Mouse (Mus musculus) forebrain, embryonic 15.5 days (tissue): ENCODE measurements around the gene Unc45a. TPM values are rescaled to one million over a fixed set of nuclear protein-coding genes. Genes with fewer than 3 reads are reported as not detected.
A peak's percentile ranks its signal among the peaks of the same experiment; 100 is the strongest.

Experiments used
- ATAC-seq: fragments of 200-750 bp; cut with Nextera tagmentation; replicated peaks from 2 replicates; pipeline ENCODE4 v1.8.0; 2017; ENCODE audit warnings: mild to moderate bottlenecking, moderate TSS enrichment, moderate library complexity
- H3K27ac ChIP-seq: fragments of 300-500 bp; sonication (generic); replicated peaks from 2 replicates; pipeline ENCODE4 v1.5.1; 2015; ENCODE audit warnings: mild to moderate bottlenecking, inconsistent platforms
- H3K27me3 ChIP-seq: fragments of 300-500 bp; sonication (generic); 2 replicates; pipeline ENCODE4 v1.6.1; 2015; ENCODE audit warnings: inconsistent platforms
- H3K36me3 ChIP-seq: fragments of 300-500 bp; sonication (generic); 2 replicates; pipeline ENCODE4 v1.6.1; 2015; ENCODE audit warnings: mild to moderate bottlenecking, inconsistent platforms
- H3K4me1 ChIP-seq: fragments of 300-500 bp; sonication (generic); 2 replicates; pipeline ENCODE4 v1.6.1; 2015; ENCODE audit warnings: inconsistent platforms
- H3K4me2 ChIP-seq: fragments of 300-500 bp; sonication (generic); replicated peaks from 2 replicates; pipeline ENCODE4 v1.6.1; 2015; ENCODE audit warnings: mild to moderate bottlenecking, inconsistent platforms
- H3K4me3 ChIP-seq: fragments of 300-500 bp; sonication (generic); 2 replicates; pipeline ENCODE4 v1.5.1; 2015; ENCODE audit warnings: mild to moderate bottlenecking, inconsistent platforms
- H3K9ac ChIP-seq: fragments of 300-500 bp; sonication (generic); replicated peaks from 2 replicates; pipeline ENCODE4 v1.6.1; 2015; ENCODE audit warnings: mild to moderate bottlenecking, inconsistent platforms
- H3K9me3 ChIP-seq: fragments of 300-500 bp; sonication (generic); 2 replicates; pipeline ENCODE4 v1.6.1; 2016; ENCODE audit warnings: inconsistent platforms
- WGBS: fragments of 180-500 bp; shearing (Covaris S2); methylation state at CpG from one replicate; pipeline ENCODE4 v1.1.7; 2015; ENCODE audit warnings: mixed read lengths; 5-methylcytosine and 5-hydroxymethylcytosine counted together
- polyA plus RNA-seq: library from polyadenylated mRNA; unstranded; fragments of >200 nt; fragmentation: Nextera tagmentation; extraction: Ambion mirVana; gene quantifications from 2 replicates; pipeline ENCODE4 v1.2.1, GENCODE M21; 2015

Unc45a gene
- polyA plus RNA-seq, 1 experiment from 2014 or later, result 48.2 TPM

- Histone ChIP-seq H3K4me3 (peak within 1 kb of the TSS; percentile 67), H3K4me1 (peaks cover 26% of the 10 kb centered on the region), H3K4me2 (peak within 1 kb of the TSS; percentile 96), H3K27me3 (no peaks in the 10 kb centered on the region), H3K36me3 (peaks cover 20% of the 10 kb centered on the region), H3K9me3 (no peaks in the 10 kb centered on the region), H3K9ac (peak within 1 kb of the TSS; percentile 65), H3K27ac (peak within 1 kb of the TSS; percentile 72)
- peak; percentile 99 for ATAC-seq
- WGBS, result under 1% methylated on average over 52 of the region's 52 CpGs
These were observed 46.6 kb downstream of the Unc45a start, which contains the start of gene Prc1 for GRCm38 (mm10) chr7:80294062-80294763. Prc1 (plus strand) TSS chr7:80294450.

DNA sequence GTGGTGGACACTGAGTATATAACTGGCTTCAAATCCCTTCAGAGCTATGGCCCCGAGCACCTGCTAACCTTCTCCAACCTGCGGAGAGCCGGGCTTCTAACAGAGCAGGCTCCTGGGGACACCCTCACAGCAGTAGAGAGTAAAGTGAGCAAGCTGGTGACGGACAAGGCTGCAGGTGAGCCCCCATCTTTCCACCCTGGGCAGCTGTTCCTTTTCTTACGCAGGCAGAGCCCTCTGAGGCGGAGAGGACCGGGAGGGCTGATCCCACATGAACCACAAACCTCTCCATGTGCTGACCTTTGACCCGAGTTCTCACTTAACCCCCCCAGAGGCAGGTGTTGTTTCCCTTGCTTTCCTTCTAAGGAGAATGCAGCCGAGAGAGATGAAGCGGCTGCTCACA lies 53.1 kb downstream of the Unc45a start:
- ATAC-seq, result no peak
- no peaks in the 10 kb centered on the region for H3K9me3 ChIP-seq
- H3K4me1 ChIP-seq, result no peaks in the 10 kb centered on the region
- H3K9ac ChIP-seq, result no peak overlapping the region
- H3K4me2 ChIP-seq, result no peak overlapping the region
- no peaks in the 10 kb centered on the region for H3K27me3 ChIP-seq
- 84% methylated on average over 10 of the region's 10 CpGs for WGBS
- no peak overlapping the region for H3K27ac ChIP-seq
- no peak overlapping the region for H3K4me3 ChIP-seq
- H3K36me3 ChIP-seq, result peaks cover 83% of the 10 kb centered on the region

GRCm38 (mm10) chr7:80285725-80286124 lies 55.1 kb downstream of the Unc45a start:
- no peaks in the 10 kb centered on the region for H3K4me1 ChIP-seq
- no peak overlapping the region for H3K27ac ChIP-seq
- no peaks in the 10 kb centered on the region for H3K9me3 ChIP-seq
- no peak overlapping the region for H3K4me2 ChIP-seq
- H3K9ac ChIP-seq, result no peak overlapping the region
- no peaks in the 10 kb centered on the region for H3K27me3 ChIP-seq
- ATAC-seq, result no peak
- 95% methylated on average over 6 of the region's 6 CpGs for WGBS
- peaks cover 75% of the 10 kb centered on the region for H3K36me3 ChIP-seq
- no peak overlapping the region for H3K4me3 ChIP-seq

GRCm38 (mm10) chr7:80284391-80284790 lies 56.4 kb downstream of the Unc45a start:
- H3K27ac ChIP-seq, result no peak overlapping the region
- H3K9ac ChIP-seq, result no peak overlapping the region
- no peaks in the 10 kb centered on the region for H3K27me3 ChIP-seq
- no peak overlapping the region for H3K4me2 ChIP-seq
- no peaks in the 10 kb centered on the region for H3K9me3 ChIP-seq
- no peak for ATAC-seq
- H3K4me3 ChIP-seq, result no peak overlapping the region
- peaks cover 78% of the 10 kb centered on the region for H3K36me3 ChIP-seq
- no peaks in the 10 kb centered on the region for H3K4me1 ChIP-seq
- WGBS, result 92% methylated on average over 5 of the region's 5 CpGs

- no peaks in the 10 kb centered on the region for H3K27me3 ChIP-seq
- H3K36me3 ChIP-seq, result peaks cover 79% of the 10 kb centered on the region
- no peak overlapping the region for H3K9ac ChIP-seq
- no peaks in the 10 kb centered on the region for H3K9me3 ChIP-seq
- 95% methylated on average over 3 of the region's 3 CpGs for WGBS
- H3K4me2 ChIP-seq, result no peak overlapping the region
- no peak for ATAC-seq
- H3K4me1 ChIP-seq, result no peaks in the 10 kb centered on the region
- H3K27ac ChIP-seq, result no peak overlapping the region
- H3K4me3 ChIP-seq, result no peak overlapping the region
These were observed 57.4 kb downstream of the Unc45a start for GRCm38 (mm10) chr7:80283226-80283918.

DNA sequence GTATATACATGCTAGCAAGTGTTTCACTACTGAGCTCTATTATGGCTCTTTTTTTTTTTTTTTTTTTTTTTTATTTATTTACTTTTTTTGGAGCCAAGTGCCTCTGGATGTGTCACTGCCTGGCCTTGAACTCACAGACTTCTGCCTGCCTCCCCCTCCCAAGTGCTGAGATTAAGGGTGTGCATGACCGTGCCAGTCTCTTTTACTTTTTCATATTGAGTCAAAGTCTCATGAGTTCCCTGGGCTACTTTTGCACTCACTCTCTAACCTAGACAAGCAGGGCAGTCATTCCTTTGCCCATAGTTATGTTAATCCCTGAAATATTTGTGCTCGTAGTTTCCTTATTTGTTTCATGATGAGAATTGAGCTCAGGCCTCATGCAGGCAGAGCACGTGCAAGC lies 59.2 kb downstream of the Unc45a start:
- no peak overlapping the region for H3K9ac ChIP-seq
- no peaks in the 10 kb centered on the region for H3K4me1 ChIP-seq
- 85% methylated on average over 3 of the region's 3 CpGs for WGBS
- H3K27ac ChIP-seq, result no peak overlapping the region
- H3K9me3 ChIP-seq, result no peaks in the 10 kb centered on the region
- no peak overlapping the region for H3K4me3 ChIP-seq
- no peaks in the 10 kb centered on the region for H3K27me3 ChIP-seq
- H3K4me2 ChIP-seq, result no peak overlapping the region
- no peak for ATAC-seq
- peaks cover 78% of the 10 kb centered on the region for H3K36me3 ChIP-seq

DNA sequence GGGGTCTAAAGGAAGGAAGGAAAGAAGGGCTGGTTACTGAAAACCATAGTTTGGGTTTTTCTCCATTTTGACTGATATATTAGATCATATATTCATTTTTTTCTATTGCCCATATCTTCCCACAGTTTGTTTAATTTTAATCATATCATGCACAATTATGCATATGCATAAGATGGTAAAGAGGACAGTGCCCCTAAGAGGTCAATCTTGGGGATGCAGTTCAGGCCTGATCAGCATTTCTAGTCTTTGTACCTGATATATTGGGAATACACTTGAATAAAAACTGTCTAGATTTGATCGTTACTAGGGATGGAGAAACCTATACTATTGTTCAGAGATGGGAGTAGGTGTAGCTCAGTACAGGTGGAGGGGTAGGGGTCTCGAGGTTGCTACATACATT lies 59.8 kb downstream of the Unc45a start:
- no peaks in the 10 kb centered on the region for H3K4me1 ChIP-seq
- no peak overlapping the region for H3K9ac ChIP-seq
- no peak overlapping the region for H3K27ac ChIP-seq
- no peak for ATAC-seq
- H3K9me3 ChIP-seq, result no peaks in the 10 kb centered on the region
- no peak overlapping the region for H3K4me3 ChIP-seq
- H3K4me2 ChIP-seq, result no peak overlapping the region
- H3K27me3 ChIP-seq, result no peaks in the 10 kb centered on the region
- peaks cover 78% of the 10 kb centered on the region for H3K36me3 ChIP-seq
- 94% methylated on average over 2 of the region's 2 CpGs for WGBS

DNA sequence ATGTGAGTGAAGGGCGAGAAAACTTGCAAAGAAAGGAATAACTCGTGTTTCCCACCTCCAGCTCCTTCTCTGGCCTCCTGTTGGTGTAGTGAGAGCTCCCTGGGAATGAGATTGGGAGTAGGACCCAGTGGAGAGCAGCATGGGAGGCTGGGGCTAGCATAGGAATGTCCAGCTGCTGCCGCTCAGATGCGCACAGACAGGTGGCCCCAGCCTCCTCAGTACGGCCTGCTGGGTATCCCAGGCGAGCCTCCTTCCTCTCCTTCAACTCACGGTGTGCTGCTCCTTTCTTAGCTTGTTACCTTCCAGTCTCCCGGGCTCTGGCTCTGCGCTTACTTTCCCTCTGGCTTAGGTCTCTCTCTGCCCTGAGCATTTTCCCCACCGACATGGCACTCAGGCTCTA lies 60.8 kb downstream of the Unc45a start:
- 88% methylated on average over 10 of the region's 10 CpGs for WGBS
- Histone ChIP-seq H3K4me2 (no peak overlapping the region), H3K9me3 (peaks cover 3% of the 10 kb centered on the region; the same call in 1 of the 2 replicates), H3K4me3 (no peak overlapping the region), H3K4me1 (no peaks in the 10 kb centered on the region), H3K27me3 (no peaks in the 10 kb centered on the region), H3K9ac (no peak overlapping the region), H3K36me3 (peaks cover 76% of the 10 kb centered on the region), H3K27ac (no peak overlapping the region)
- ATAC-seq, result no peak

- Histone ChIP-seq H3K4me3 (no peak overlapping the region), H3K4me1 (peaks cover 4% of the 10 kb centered on the region; the same call in 1 of the 2 replicates), H3K9me3 (peaks cover 11% of the 10 kb centered on the region; the same call in 1 of the 2 replicates), H3K9ac (no peak overlapping the region), H3K27ac (no peak overlapping the region), H3K4me2 (no peak overlapping the region), H3K27me3 (no peaks in the 10 kb centered on the region), H3K36me3 (peaks cover 80% of the 10 kb centered on the region)
- ATAC-seq, result no peak
- 99% methylated on average over 4 of the region's 4 CpGs for WGBS
These were observed 64.4 kb downstream of the Unc45a start for GRCm38 (mm10) chr7:80276374-80276773.

Other genes with a start within 250 kb of the Unc45a start
- gene Idh2, start 225.6 kb downstream of the Unc45a start, polyA plus RNA-seq, result 299 and 300 TPM in 2 replicates
- 22.7 and 24.7 TPM in 2 replicates for gene Sema4b, start 154.2 kb downstream of the Unc45a start, polyA plus RNA-seq
- gene Cib1, start 108.2 kb downstream of the Unc45a start, polyA plus RNA-seq, result 31.6 and 32.7 TPM in 2 replicates
- 3.6 and 3.9 TPM in 2 replicates for gene Gdpgp1, start 108.1 kb downstream of the Unc45a start, polyA plus RNA-seq
- gene Ttll13, start 94.6 kb downstream of the Unc45a start, polyA plus RNA-seq, result 1.0 and 1.1 TPM in 2 replicates
- gene Ngrn, start 79.8 kb downstream of the Unc45a start, polyA plus RNA-seq, result 67.7 and 67.9 TPM in 2 replicates
- gene Vps33b, start 71.4 kb downstream of the Unc45a start, polyA plus RNA-seq, result 17.4 and 19.8 TPM in 2 replicates
- 91.2 and 94.4 TPM in 2 replicates for gene Prc1, start 46.6 kb downstream of the Unc45a start, polyA plus RNA-seq
- 13.5 and 14.6 TPM in 2 replicates for gene Rccd1, start 16.6 kb downstream of the Unc45a start, polyA plus RNA-seq
- gene Hddc3, start 2.1 kb upstream of the Unc45a start, polyA plus RNA-seq, result 23.0 and 25.4 TPM in 2 replicates
- gene Man2a2, start 30.4 kb upstream of the Unc45a start, polyA plus RNA-seq, result 19.2 and 20.3 TPM in 2 replicates
- gene Fes, start 46.9 kb upstream of the Unc45a start, polyA plus RNA-seq, result 2.6 and 3.3 TPM in 2 replicates
- 4.8 and 4.9 TPM in 2 replicates for gene Furin, start 64.4 kb upstream of the Unc45a start, polyA plus RNA-seq
- gene Blm, start 194.1 kb upstream of the Unc45a start, polyA plus RNA-seq, result 14.5 and 17.3 TPM in 2 replicates